Mouse (Mus musculus): Measurements from ENCODE around the gene Cnnm2.

- TF ChIP-seq CTCF (IDR thresholded peaks at IDR 0.05; ENCODE audit: borderline replicate concordance, insufficient read depth, low read length) (no peak), POLR2A (IDR thresholded peaks at IDR 0.05; ENCODE audit: low read depth, low read length) (no peak)
Measured at GRCm38 (mm10) chr19:46863236-46863927, 102.0 kb downstream of the Cnnm2 start.

All from embryonic fibroblast, embryonic 13.5 days (primary cell).